Mouse (Mus musculus) mature B cell (primary cell): ENCODE data around the gene Gm11733.

Experiments used
- in situ Hi-C: fragments of 300-500 bp; cut with MboI; formaldehyde crosslinking; loops from 2 replicates; pipeline ENCODE4 v1.14.3; 2019

The Gm11733 gene

GRCm38 (mm10) chr11:117535491-117536304 lies 51.5 kb downstream of the Gm11733 start:
- in situ Hi-C loops = no loop called here

- in situ Hi-C loops = no loop called here
Observed at GRCm38 (mm10) chr11:117536586-117536985, 52.4 kb downstream of the Gm11733 start.
